Mouse (Mus musculus) frontal cortex, adult (tissue): ENCODE measurements around the gene St7l.

Source experiments
- ATAC-seq: cut with Nextera tagmentation; 2 replicates; pipeline ENCODE4 v1.9.2; 2017; ENCODE audit warnings: mild to moderate bottlenecking, moderate library complexity, mixed read lengths; ENCODE audit not compliant: low TSS enrichment

St7l gene

GRCm38 (mm10) chr3:104901154-104901553 lies 37.3 kb downstream of the St7l start:
- ATAC-seq = no peak

- ATAC-seq = peak; percentile 94
These were observed 41.6 kb downstream of the St7l start for GRCm38 (mm10) chr3:104905389-104905788.

DNA sequence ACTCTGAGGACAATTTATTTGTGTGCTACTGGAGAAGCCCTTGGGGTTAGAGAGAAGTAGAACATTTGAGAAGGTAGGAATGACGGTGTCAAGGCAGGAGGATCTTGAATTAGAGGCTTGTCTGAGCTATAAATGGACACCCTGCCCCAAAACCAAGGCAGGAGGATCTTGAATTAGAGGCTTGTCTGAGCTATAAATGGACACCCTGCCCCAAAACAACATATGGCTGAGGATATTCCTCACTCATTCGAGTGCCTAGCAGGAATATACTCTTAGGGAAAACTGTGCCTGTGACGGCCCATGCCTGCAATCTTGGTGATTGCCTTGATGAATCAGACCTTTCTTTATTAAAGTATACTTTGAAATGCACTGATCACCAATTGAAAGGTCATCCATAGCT lies 42.2 kb downstream of the St7l start:
- ATAC-seq = peak; percentile 90

DNA sequence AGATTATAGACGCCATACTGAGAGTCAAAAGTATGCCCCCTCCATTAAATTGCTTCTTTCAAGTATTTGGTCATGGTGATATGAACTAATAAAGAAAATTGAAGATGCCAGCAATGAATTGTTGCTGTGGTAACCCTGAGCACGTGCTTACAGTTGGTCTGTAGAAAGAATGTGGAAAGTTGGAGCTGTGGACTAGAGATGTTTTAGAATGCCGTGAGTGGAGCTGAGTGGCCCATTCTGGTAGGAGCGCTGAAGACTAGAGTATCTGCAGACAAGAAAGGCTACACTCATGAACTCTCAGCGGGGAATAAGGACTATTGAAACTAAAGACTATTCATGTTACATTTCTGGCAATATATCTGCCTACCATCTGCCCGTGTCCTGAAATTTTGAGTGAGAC lies 45.4 kb downstream of the St7l start:
- ATAC-seq = no peak

DNA sequence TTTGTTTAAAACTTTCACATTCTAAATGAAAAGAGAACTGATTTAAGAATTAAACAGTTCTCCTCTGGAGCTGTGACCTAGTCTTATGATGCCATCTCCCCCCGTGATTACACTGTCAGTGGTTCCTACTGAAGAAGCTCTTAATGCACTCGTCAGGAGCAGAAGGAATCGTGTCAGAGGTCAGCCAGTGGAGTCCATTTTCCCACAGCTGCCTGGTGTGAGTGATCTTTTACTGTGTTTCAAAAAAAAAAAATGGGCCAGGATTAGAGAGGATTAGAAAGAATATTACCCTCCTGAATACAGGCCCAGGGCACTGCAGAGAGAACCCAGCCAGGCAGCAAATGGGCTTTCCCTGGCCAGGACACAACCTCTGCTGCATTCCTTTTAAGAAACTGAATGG lies 51.2 kb downstream of the St7l start:
- ATAC-seq = no peak

DNA sequence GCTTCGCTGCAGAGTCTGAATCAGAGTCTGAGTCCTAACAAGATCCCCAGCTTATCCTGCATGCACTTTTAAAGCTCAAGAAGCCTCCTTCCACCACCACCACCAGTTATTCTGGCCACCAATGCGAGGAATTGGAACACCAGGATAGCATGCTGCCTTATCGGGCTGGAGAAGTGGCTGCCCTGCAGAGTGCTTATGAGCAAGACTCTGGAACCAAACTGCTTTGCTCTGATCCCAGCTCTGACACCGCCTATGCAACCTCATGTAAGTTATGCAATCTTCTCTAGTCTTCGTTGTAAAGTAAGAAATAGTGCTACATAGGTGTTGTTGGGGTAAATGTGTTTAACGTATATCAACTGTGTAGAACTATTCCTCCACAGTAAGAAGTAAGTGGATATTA lies 65.6 kb downstream of the St7l start:
- ATAC-seq = peak; percentile 66

GRCm38 (mm10) chr3:104937728-104938305 lies 74.0 kb downstream of the St7l start:
- no peak for ATAC-seq

GRCm38 (mm10) chr3:104938327-104938726 lies 74.5 kb downstream of the St7l start:
- ATAC-seq = no peak

GRCm38 (mm10) chr3:104940691-104941090 lies 76.9 kb downstream of the St7l start:
- ATAC-seq = no peak

GRCm38 (mm10) chr3:104942682-104943081 lies 78.9 kb downstream of the St7l start:
- no peak for ATAC-seq

GRCm38 (mm10) chr3:104943333-104943732 lies 79.5 kb downstream of the St7l start:
- no peak for ATAC-seq

- no peak for ATAC-seq
These were observed 81.1 kb downstream of the St7l start for GRCm38 (mm10) chr3:104944894-104945293.

- ATAC-seq = no peak
These were observed 87.1 kb downstream of the St7l start for GRCm38 (mm10) chr3:104950926-104951325.

DNA sequence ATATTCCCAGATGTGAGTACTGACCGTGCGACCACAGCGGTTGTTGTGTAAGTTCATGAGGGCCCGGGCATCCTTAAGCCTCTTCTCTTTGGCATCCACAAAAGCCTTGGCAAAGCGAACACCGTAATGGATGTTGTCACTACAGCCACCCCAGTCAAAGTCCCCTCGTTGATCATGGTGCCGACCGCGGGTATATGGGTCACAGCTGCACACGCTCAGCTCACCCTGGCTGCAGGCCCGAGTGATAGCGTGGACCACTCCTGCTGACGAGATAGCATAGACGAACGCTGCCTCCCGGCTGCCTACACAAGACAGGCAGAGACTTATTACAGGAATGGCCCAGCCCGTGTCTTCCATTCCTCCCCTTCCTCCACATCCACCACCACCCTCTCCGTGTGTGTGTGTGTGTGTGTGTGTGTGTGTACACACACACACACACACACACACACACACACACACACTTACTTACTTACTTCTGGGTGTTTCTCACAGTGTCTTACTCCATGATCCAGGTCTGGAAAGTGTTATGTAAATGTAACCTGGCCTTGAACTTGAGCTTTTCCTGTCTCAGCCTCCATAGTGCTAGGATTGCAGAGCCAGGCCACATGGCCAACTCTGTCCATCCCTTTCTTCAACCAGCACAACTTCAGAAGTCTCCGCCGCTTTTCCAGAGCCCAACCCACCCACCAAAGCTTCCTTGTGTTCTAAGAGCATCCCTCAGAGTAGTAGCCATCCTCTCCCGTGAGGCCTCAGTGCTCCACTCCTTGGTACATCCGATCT lies 89.3 kb downstream of the St7l start:
- ATAC-seq = no peak

GRCm38 (mm10) chr3:104954137-104954536 lies 90.3 kb downstream of the St7l start:
- no peak for ATAC-seq

DNA sequence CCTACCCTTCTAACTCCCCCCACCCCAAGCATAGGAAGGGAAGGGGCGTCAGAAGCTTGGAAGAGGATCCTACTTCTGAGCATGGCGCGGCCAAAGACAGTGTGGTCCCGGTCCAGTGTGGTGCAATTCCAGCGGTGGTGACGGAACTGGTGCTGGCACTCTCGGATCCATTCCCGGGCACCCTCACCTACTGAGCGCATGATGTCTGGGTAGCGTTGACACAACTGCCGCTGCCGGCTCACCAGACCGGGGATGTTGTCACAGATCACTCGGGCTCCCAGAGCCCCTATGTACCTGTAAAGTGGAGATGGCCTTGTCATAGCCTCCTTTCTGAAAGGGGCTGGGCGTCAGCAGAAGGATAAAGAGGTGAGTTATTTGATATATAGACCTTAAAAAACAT lies 90.7 kb downstream of the St7l start:
- no peak for ATAC-seq

GRCm38 (mm10) chr3:104956131-104956581 lies 92.4 kb downstream of the St7l start:
- ATAC-seq = no peak

GRCm38 (mm10) chr3:104960026-104961000 lies 96.5 kb downstream of the St7l start:
- ATAC-seq = no peak

GRCm38 (mm10) chr3:104961066-104962059 lies 97.6 kb downstream of the St7l start, which contains the start of gene Wnt2b:
Gene Wnt2b (minus strand): TSS chr3:104961921.
- ATAC-seq = peak; percentile 20

- ATAC-seq = no peak
These were observed 98.4 kb downstream of the St7l start for GRCm38 (mm10) chr3:104962141-104962611.

GRCm38 (mm10) chr3:104962866-104963265 lies 99.1 kb downstream of the St7l start:
- ATAC-seq = no peak
